Comparison of ENCODE assay signal across 20 mouse cellular contexts in the genomic region with DNA sequence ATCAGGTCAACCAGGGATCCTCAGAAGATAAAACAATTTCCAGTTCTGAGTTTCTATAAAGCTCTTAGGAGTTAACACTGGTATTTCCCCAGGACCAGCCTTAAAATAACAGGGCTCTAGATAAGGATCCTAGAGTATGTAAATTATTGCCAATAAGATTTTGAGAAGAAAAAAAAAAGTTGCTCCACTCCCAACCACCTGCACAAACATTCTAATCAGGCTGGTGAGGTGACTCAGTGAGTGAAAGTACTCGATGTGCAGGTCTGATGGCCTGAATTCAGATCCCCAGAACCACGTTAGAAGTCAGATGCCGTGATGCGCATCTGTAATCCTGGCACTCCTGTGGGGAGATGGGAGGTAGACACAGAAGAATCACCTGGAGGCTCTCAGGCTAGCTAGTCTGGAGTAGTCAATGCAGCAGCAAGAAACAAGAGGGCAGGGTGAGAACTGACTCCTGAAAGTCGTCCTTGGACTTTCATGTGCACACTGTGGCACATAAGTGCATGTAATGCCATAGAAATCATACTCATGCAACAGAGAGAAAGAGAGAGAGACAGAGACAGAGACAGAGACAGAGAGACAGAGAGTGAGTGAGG. TPM values are rescaled to one million over a fixed set of nuclear protein-coding genes. Genes with fewer than 3 reads are reported as not detected.
DNase-seq lines count a peak whose midpoint lies in the region; ATAC-seq and TF ChIP-seq lines count a peak whose summit lies in the region.
"Had no signal": no experiment of that assay in that cellular context is flagged by ENCODE, and none has a peak within 500 bp of the region (broad histone marks: within the 10 kb centered on the region; RNA-seq: fewer than 3 reads in every experiment).

No protein-coding gene starts in this region.

- 59% methylated on average over 5 of the region's 5 CpGs for WGBS in lung, embryonic 14.5 days

- no peak for DNase-seq in lung, embryonic 14.5 days
- no peak for DNase-seq in lung, postnatal 10 days
- peak; percentile 19 for DNase-seq in CD4-positive helper T cell, adult 2 months (ENCODE audit: low read depth, low spot score)
- DNase-seq in T-cell, adult 2 months (ENCODE audit: low spot score): peak; percentile 25
- DNase-seq in frontal cortex, postnatal 36 days (ENCODE audit: low spot score in 2 of 2): no peak
- DNase-seq in neural tube, embryonic 10.5 days (ENCODE audit: extremely low spot score, low spot score): no peak
- no peak for DNase-seq in layer of hippocampus, adult 8-10 months (ENCODE audit: low spot score in 2 of 2)
- DNase-seq: cerebellum, adult 18-20 months; kidney, adult 2 months; kidney, postnatal 36 days; layer of hippocampus, postnatal 36 days; thymus, postnatal 25 days had no signal

- H3K9me3 ChIP-seq in lung, embryonic 14.5 days (ENCODE audit: low read depth, low read length): no peaks in the 10 kb centered on the region
- H3K9me3 ChIP-seq: forebrain, embryonic 13.5 days; heart, embryonic 15.5 days; hindbrain, embryonic 13.5 days; limb, embryonic 13.5 days; liver, embryonic 15.5 days had no signal

- no peak overlapping the region for H3ac ChIP-seq in myocyte (ENCODE audit: control insufficient read depth, insufficient read length)

- H3K79me2 ChIP-seq in myocyte (ENCODE audit: control insufficient read depth, insufficient read depth): no peaks in the 10 kb centered on the region

- H3K9ac ChIP-seq in lung, embryonic 14.5 days: no peak overlapping the region
- H3K9ac ChIP-seq: forebrain, embryonic 13.5 days; heart, embryonic 15.5 days; hindbrain, embryonic 13.5 days; limb, embryonic 13.5 days; liver, embryonic 15.5 days had no signal

- peaks cover 17% of the 10 kb centered on the region for H3K4me1 ChIP-seq in lung, embryonic 14.5 days (ENCODE audit: insufficient read depth)

- H3K27ac ChIP-seq in lung, embryonic 14.5 days (ENCODE audit: low read depth): peak overlapping the region; percentile 63; the same call in 1 of the 2 replicates
- H3K27ac ChIP-seq: forebrain, embryonic 13.5 days; heart, embryonic 15.5 days; limb, embryonic 13.5 days; liver, embryonic 15.5 days had no signal

- no peak for ATAC-seq in lung, embryonic 14.5 days (ENCODE audit: insufficient read depth)
- ATAC-seq: forebrain, embryonic 13.5 days had no signal

- no peak for TF ChIP-seq CTCF in lung, embryonic 14.5 days (IDR thresholded peaks at IDR 0.05; ENCODE audit: low read depth)

- TF ChIP-seq POLR2A in myocyte (IDR thresholded peaks at IDR 0.05; ENCODE audit: insufficient read length, low read depth): no peak

- H3K4me3 ChIP-seq in lung, embryonic 14.5 days (ENCODE audit: low read depth, low read length): no peak overlapping the region
- no peak overlapping the region for H3K4me3 ChIP-seq in myocyte
- H3K4me3 ChIP-seq: forebrain, embryonic 13.5 days; heart, embryonic 15.5 days; hindbrain, embryonic 13.5 days; limb, embryonic 13.5 days; liver, embryonic 15.5 days had no signal

- peaks cover 17% of the 10 kb centered on the region for H3K36me3 ChIP-seq in lung, embryonic 14.5 days (ENCODE audit: insufficient read depth)
- H3K36me3 ChIP-seq in myocyte (ENCODE audit: control insufficient read depth, insufficient read depth): peaks cover 24% of the 10 kb centered on the region
- H3K36me3 ChIP-seq: heart, embryonic 15.5 days; limb, embryonic 13.5 days had no signal

- H3K4me2 ChIP-seq in lung, embryonic 14.5 days: no peak overlapping the region
- H3K4me2 ChIP-seq in myocyte (ENCODE audit: low read depth): peak overlapping the region; percentile 63
- H3K4me2 ChIP-seq: forebrain, embryonic 13.5 days; heart, embryonic 15.5 days; hindbrain, embryonic 13.5 days; limb, embryonic 13.5 days; liver, embryonic 15.5 days had no signal

- no peaks in the 10 kb centered on the region for H3K27me3 ChIP-seq in lung, embryonic 14.5 days (ENCODE audit: insufficient read depth, low read length)
- no peaks in the 10 kb centered on the region for H3K27me3 ChIP-seq in myocyte (ENCODE audit: control insufficient read depth, insufficient read depth, insufficient read length)
- H3K27me3 ChIP-seq: forebrain, embryonic 13.5 days; heart, embryonic 15.5 days; hindbrain, embryonic 13.5 days; limb, embryonic 13.5 days; liver, embryonic 15.5 days had no signal

TF ChIP-seq in myocyte, 11 proteins besides CTCF, POLR2A, EP300 and RAD21:
- TF ChIP-seq CEBPB (IDR thresholded peaks at IDR 0.05; ENCODE audit: insufficient read depth, poor library complexity, severe bottlenecking) (no peak), TCF12 (IDR thresholded peaks at IDR 0.05; ENCODE audit: insufficient read depth, poor library complexity, severe bottlenecking) (no peak), MYOD1 (IDR thresholded peaks at IDR 0.05; ENCODE audit: control insufficient read depth in 1 of 3, insufficient read length in 2 of 3, low read depth in 2 of 3) (no peak), MYOG (IDR thresholded peaks at IDR 0.05; ENCODE audit: control insufficient read depth in 1 of 3, insufficient read depth in 1 of 3, insufficient read length in 2 of 3, low read depth in 2 of 3) (no peak), TCF3 (IDR thresholded peaks at IDR 0.05; ENCODE audit: insufficient read length, low read depth) (no peak), USF1 (IDR thresholded peaks at IDR 0.05; ENCODE audit: low read depth) (no peak), SRF (IDR thresholded peaks at IDR 0.05; ENCODE audit: control insufficient read depth, insufficient read length, low read depth) (no peak), REST (IDR thresholded peaks at IDR 0.05; ENCODE audit: insufficient read depth, insufficient read length) (no peak), E2F4 (IDR thresholded peaks at IDR 0.05; ENCODE audit: insufficient read depth) (no peak), MAX (IDR thresholded peaks at IDR 0.05; ENCODE audit: low read depth) (no peak), POLR2AphosphoS2 (IDR thresholded peaks at IDR 0.05; ENCODE audit: insufficient read length, low read depth) (no peak)

RNA-seq across cellular contexts. Expression of gene Mpeg1, which starts 11.9 kb away (rescaled TPM):
- polyA plus RNA-seq in lung, embryonic 14.5 days (2014; fragmentation: Nextera tagmentation; extraction: Ambion mirVana): 0.63 and 0.76 TPM in 2 replicates
- 0.06 TPM for polyA plus RNA-seq in myocyte (2012; fragmentation: generic; extraction: Trizol)
- total RNA-seq in layer of hippocampus, adult 8-10 months (2022): 100 to 1,000 TPM in 2 of 4 experiments, 1 to 10 TPM in 2; 7.5 to 158 (median 61.7) TPM

RNA-seq across cellular contexts. Expression of gene Dtx4, which starts 28.8 kb away (rescaled TPM):
- polyA plus RNA-seq in lung, embryonic 14.5 days (2014; fragmentation: Nextera tagmentation; extraction: Ambion mirVana): 17.2 and 17.7 TPM in 2 replicates
- 21.2 TPM for polyA plus RNA-seq in myocyte (2012; fragmentation: generic; extraction: Trizol)
- 10 to 100 TPM; 37.1 to 40.9 (median 39.5) TPM for total RNA-seq in layer of hippocampus, adult 8-10 months (2022)

RNA-seq across cellular contexts. Expression of gene Pfpl, which starts 44.8 kb away (rescaled TPM):
- polyA plus RNA-seq in lung, embryonic 14.5 days (2014; fragmentation: Nextera tagmentation; extraction: Ambion mirVana): not detected in 2 replicates
- polyA plus RNA-seq in myocyte (2012; fragmentation: generic; extraction: Trizol): 0.02 TPM
- total RNA-seq in layer of hippocampus, adult 8-10 months (2022): not detected
- total RNA-seq: granulocyte monocyte progenitor cell, adult 5-6 weeks; layer of hippocampus, postnatal 36 days had no signal
- polyA plus RNA-seq: brain, embryonic 14.5 days; forebrain, embryonic 13.5 days; heart, embryonic 15.5 days; hindbrain, embryonic 13.5 days; kidney, adult 2 months; limb, embryonic 13.5 days; liver, embryonic 15.5 days had no signal

RNA-seq across cellular contexts. Expression of gene Olfr1441, which starts 55.2 kb away (rescaled TPM):
- polyA plus RNA-seq in lung, embryonic 14.5 days (2014; fragmentation: Nextera tagmentation; extraction: Ambion mirVana): not detected in 2 replicates
- polyA plus RNA-seq in myocyte (2012; fragmentation: generic; extraction: Trizol): not detected
- total RNA-seq in layer of hippocampus, adult 8-10 months (2022): not detected
- total RNA-seq: granulocyte monocyte progenitor cell, adult 5-6 weeks; layer of hippocampus, postnatal 36 days had no signal
- polyA plus RNA-seq: brain, embryonic 14.5 days; forebrain, embryonic 13.5 days; heart, embryonic 15.5 days; hindbrain, embryonic 13.5 days; kidney, adult 2 months; limb, embryonic 13.5 days; liver, embryonic 15.5 days had no signal

Comparison
In these comparisons a context has a peak if more than half of its experiments do, and no peak if none do; other contexts are left out.
1. DNase-seq: peak in CD4-positive helper T cell, adult 2 months (single experiment) and T-cell, adult 2 months (single experiment); none in lung, embryonic 14.5 days (single experiment), lung, postnatal 10 days (single experiment), frontal cortex, postnatal 36 days (0 of 2), neural tube, embryonic 10.5 days (single experiment) and layer of hippocampus, adult 8-10 months (0 of 2).